Mouse (Mus musculus) cerebellum, adult 2 months (tissue): ENCODE data around the gene Olfr724. TPM values are rescaled to one million over a fixed set of nuclear protein-coding genes. Genes with fewer than 3 reads are reported as not detected.
"Not testable (repeated sequence)": the region's sequence is repeated elsewhere in the genome, so short reads cannot be mapped to it uniquely, and the experiment has no call there.

Experiments used
- DNase-seq, 2 experiments: peaks; one replicate each; pipeline ENCODE4 v3.0.0; 2021
- H3K27ac ChIP-seq: fragments of 200-500 bp; 2 replicates; pipeline ENCODE4 v1.5.1; 2012; ENCODE audit warnings: low read length, control low read depth, inconsistent platforms; ENCODE audit not compliant: insufficient read depth
- H3K27me3 ChIP-seq: fragments of 200-500 bp; 2 replicates; pipeline ENCODE4 v1.6.1; 2012; ENCODE audit warnings: inconsistent platforms, mild to moderate bottlenecking, low read length, moderate library complexity; ENCODE audit not compliant: control insufficient read depth, insufficient read depth
- H3K4me1 ChIP-seq: fragments of 200-500 bp; 2 replicates; pipeline ENCODE4 v1.6.1; 2011; ENCODE audit warnings: low read length; ENCODE audit not compliant: control insufficient read depth, insufficient read depth
- H3K4me3 ChIP-seq: fragments of 200-500 bp; replicated peaks from 2 replicates; pipeline ENCODE3; 2011; ENCODE audit warnings: mild to moderate bottlenecking, low read depth, low read length, control low read depth; ENCODE audit not compliant: insufficient read depth
- CTCF ChIP-seq: fragments of 200-500 bp; IDR thresholded peaks from 2 replicates; pipeline ENCODE4 v1.5.1; 2011; ENCODE audit warnings: low read depth, mild to moderate bottlenecking, control low read depth, low read length, moderate library complexity, borderline replicate concordance; ENCODE audit not compliant: insufficient read depth
- POLR2A ChIP-seq: fragments of 200-500 bp; IDR thresholded peaks from 2 replicates; pipeline ENCODE4 v1.6.1; 2011; ENCODE audit warnings: low read length, control low read depth, borderline replicate concordance; ENCODE audit not compliant: insufficient read depth
- WGBS: fragments of 180-500 bp; shearing (Covaris S2); methylation state at CpG from one replicate; pipeline ENCODE4 v1.1.7; 2018; 5-methylcytosine and 5-hydroxymethylcytosine counted together
- polyA plus RNA-seq: library from polyadenylated mRNA; depleted of rRNA; stranded (reverse); fragments of >200 nt; gene quantifications from 2 replicates; pipeline ENCODE4 v1.2.3, GENCODE M21; 2012; rRNA removed

Olfr724 gene
- not detected in 2 replicates for polyA plus RNA-seq

DNA sequence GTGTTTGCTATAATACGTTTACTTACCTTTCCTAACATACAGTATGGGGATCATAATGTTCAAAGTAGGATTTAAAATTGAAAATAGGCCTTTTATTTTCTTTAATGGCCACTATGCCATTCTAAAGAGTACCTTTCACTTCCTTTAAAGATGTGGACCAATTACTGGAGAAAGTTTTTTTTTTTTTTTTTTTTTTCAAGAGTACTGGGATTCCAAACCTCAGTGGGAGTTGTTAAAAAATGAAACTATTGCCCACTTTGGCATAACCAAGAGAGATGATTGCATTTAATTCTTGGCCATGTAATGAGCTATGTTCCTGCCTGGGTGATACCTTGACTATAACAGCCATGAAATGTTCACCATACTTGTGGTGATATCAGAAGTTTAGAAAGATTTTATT is at the start of gene Olfr724:
Gene Olfr724 (minus strand): TSS at position 101 of the 400 bp plus-strand sequence.
- WGBS: 59% methylated on average over 1 of the region's 1 CpGs
- not testable (repeated sequence) for DNase-seq, H3K4me1 ChIP-seq, H3K27ac ChIP-seq, H3K4me3 ChIP-seq, H3K27me3 ChIP-seq

DNA sequence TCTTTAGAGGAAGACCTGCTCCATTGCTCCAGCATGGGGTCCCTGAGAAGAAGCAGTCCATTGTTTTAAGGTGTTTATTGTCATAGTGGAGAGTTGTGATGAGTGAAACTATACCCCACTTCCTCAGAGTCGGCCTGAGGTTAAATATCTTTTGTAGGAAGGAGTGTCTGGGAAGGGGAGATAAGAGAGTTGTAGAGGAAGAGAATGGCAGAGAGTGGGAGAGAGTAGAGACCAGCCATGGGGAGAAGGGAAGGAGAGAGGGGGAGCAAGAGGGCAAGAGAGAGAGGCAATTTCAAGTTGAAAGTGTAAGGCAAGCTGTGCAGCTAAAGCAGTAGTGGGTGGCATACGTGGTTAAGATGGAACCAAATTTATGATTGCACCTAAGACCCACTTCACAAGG is 7.2 kb downstream of the Olfr724 start:
- 50% methylated on average over 2 of the region's 2 CpGs for WGBS
- no peak for TF ChIP-seq POLR2A
- TF ChIP-seq CTCF: no peak
- Histone ChIP-seq H3K4me3 (no peak overlapping the region), H3K4me1 (no peaks in the 10 kb centered on the region), H3K27me3 (no peaks in the 10 kb centered on the region), H3K27ac (no peak overlapping the region)
- no peak for DNase-seq

DNA sequence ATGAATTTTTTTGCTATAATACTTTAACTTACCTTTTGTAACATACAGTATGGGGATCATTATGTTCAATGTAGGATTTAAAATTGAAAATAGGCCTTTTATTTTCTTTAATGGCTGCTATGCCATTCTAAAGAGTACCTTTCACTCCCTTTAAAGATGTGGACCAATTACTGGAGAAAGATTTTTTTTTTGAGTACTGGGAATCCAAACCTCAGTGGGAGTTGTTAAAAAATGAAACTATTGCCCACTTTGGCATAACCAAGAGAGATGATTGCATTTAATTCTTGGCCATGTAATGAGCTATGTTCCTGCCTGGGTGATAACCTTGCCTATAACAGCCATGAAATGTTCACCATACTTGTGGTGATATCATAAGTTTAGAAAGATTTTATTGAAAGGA is 31.4 kb downstream of the Olfr724 start, which contains the start of gene Olfr723:
Gene Olfr723 (minus strand): TSS at position 101 of the 400 bp plus-strand sequence.
- DNase-seq, H3K4me3 ChIP-seq, H3K4me1 ChIP-seq, H3K27me3 ChIP-seq, H3K27ac ChIP-seq: not testable (repeated sequence)

Other genes starting within 250 kb of the Olfr724 start
- gene Armh4, start 179.9 kb downstream of the Olfr724 start, polyA plus RNA-seq: 55.0 and 56.9 TPM in 2 replicates
- not detected in 2 replicates for gene Olfr722, start 61.3 kb downstream of the Olfr724 start, polyA plus RNA-seq
- gene Olfr723, start 31.5 kb downstream of the Olfr724 start, polyA plus RNA-seq: not detected in 2 replicates
- gene Olfr725, start 77.1 kb upstream of the Olfr724 start, polyA plus RNA-seq: not detected in 2 replicates
- gene Olfr726, start 127.7 kb upstream of the Olfr724 start, polyA plus RNA-seq: not detected in 2 replicates
- not detected in 2 replicates for gene Olfr727, start 159.9 kb upstream of the Olfr724 start, polyA plus RNA-seq
- not detected in 2 replicates for gene Olfr728, start 179.4 kb upstream of the Olfr724 start, polyA plus RNA-seq
- not detected in 2 replicates for gene Olfr729, start 189.6 kb upstream of the Olfr724 start, polyA plus RNA-seq
- gene Olfr730, start 224.9 kb upstream of the Olfr724 start, polyA plus RNA-seq: not detected in 2 replicates